Mouse (Mus musculus): ENCODE results near the gene Gbp2.

- TF ChIP-seq CTCF (IDR thresholded peaks at IDR 0.05; ENCODE audit: borderline replicate concordance, insufficient read depth, low read length) (no peak), POLR2A (IDR thresholded peaks at IDR 0.05; ENCODE audit: low read depth, low read length) (no peak)
These were observed 44.3 kb downstream of the Gbp2 start for GRCm38 (mm10) chr3:142664723-142665122.
